Mouse (Mus musculus) urinary bladder, postnatal 4 days (tissue): ENCODE results near the gene Pex6.

Experiments used
- DNase-seq, 2 experiments: peaks; one replicate each; pipeline ENCODE4 v3.0.0; 2021 to 2022; ENCODE audit warnings: low spot score in 2 of 2

Gene Pex6

DNA sequence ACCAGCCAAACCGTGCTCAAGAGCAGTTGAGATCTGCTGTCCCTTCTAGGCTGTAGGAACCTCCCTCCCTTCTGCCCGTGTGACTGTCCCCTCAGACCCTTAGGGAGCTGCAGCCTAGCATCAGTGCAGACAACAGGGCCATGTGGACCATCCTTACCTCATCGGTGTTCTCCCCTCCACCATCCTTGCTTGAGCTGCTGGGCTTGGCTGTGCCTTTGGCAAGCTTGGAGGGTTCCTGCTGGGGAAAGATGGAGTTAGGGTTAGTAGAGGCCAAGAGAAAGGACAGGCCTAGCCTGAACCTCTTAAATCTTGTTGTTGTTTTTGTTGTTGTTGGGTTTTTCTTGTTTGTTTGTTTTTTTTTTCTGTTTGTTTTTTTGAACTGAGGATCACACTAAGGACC lies 11.4 kb upstream of the Pex6 start:
- DNase-seq: no peak

DNA sequence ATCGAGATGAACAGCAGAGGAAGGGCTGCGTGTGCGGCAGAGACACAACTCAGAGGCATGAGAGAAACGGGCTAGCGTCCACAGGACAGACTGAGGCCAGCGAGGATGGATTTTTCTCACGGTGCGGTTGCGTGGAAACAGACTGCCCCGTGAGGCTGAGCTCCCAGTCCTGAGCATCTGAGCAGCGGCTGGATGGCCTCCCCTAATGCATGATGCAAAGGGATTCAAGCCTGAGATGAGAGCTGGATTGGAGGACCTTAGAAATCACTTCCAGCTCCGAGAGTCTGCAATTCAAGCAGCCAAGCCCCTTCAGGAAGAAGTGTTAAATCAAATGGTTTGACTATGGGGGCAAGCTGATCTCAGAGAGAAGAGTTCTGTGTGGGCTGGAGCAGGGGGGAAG lies 9.8 kb upstream of the Pex6 start:
- no peak for DNase-seq

DNA sequence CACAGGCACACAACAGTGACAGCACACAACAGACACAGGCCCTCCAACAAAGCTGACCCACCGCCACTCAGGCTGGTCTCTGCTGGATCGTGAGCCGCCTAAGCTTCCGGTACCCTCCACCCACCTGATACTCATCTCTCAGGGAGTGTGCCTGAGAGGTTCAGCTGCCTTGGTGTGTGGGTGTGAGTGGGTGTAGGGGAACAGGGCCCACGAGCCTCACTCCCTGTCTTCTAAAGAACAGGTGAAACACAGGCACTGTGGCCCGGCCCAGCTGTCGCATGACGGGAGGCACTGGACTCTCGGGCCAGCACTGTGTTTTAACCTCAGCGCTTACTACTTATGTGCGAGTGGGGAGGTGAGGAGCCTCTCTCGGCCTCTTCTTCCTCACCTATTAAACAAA lies 9.2 kb upstream of the Pex6 start:
- DNase-seq: no peak

DNA sequence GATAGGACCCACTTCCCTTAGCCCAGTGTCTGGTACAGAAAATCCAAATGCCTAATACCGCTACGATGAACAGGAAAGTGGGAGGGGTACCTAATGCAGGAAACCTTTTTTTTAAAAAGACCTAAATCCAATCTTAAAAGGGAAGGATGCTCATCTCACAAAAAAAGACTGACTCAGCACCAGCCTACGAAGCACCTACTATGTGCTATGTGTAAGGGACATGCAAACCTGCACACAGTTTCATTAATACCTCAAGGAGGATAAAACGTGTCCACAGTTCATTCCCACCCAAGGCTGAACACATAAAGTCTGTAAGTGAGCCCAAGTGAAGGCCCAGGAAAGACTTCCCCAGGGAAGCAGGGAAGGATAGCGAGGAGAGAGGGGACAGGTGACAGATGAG lies 8.8 kb upstream of the Pex6 start:
- DNase-seq: no peak

DNA sequence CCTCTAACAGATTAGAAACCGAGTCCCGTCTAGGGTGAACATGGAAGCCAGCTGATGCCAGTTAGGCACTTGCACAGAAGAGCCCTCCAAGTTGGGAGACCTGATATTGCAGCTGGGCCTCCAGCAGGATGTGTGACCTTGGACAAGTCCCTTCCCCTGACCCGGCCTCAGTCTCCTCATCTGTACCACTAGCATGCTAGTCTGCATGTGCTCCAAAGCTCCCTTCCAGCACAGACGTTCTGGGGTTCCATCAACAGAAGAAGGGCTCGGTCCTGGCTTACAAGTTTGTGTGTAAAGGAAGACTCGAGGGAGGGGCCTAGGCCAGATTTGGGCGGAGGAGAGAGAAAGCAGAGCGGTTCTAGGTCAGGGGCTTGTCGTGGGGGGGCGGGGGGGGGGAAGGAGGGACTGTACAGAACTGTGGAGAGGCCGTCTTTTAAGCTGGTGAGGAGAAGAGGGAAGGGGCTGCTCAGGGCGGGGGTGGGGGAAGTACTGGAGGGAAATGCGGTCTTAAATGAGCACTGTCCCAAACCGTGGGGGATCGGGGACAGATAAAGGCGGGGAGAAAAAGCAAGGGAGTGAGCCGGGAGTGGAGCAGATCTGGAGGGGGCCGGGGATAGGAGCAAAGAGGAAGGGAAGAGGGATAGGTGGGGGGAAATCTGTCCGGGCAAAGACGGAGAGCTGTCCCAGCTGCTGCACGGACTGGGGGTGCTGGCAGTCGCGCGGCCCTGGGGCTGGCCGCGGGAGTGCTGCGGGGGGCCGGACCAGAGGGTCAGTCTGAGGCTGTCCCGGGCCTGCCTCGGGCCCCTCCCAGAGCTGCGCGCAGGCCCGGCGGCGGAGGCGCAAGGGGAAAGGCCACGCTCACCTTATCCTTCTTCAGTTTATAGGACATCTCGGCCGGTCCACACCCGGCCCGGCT lies 7.0 kb upstream of the Pex6 start:
- DNase-seq: no peak

DNA sequence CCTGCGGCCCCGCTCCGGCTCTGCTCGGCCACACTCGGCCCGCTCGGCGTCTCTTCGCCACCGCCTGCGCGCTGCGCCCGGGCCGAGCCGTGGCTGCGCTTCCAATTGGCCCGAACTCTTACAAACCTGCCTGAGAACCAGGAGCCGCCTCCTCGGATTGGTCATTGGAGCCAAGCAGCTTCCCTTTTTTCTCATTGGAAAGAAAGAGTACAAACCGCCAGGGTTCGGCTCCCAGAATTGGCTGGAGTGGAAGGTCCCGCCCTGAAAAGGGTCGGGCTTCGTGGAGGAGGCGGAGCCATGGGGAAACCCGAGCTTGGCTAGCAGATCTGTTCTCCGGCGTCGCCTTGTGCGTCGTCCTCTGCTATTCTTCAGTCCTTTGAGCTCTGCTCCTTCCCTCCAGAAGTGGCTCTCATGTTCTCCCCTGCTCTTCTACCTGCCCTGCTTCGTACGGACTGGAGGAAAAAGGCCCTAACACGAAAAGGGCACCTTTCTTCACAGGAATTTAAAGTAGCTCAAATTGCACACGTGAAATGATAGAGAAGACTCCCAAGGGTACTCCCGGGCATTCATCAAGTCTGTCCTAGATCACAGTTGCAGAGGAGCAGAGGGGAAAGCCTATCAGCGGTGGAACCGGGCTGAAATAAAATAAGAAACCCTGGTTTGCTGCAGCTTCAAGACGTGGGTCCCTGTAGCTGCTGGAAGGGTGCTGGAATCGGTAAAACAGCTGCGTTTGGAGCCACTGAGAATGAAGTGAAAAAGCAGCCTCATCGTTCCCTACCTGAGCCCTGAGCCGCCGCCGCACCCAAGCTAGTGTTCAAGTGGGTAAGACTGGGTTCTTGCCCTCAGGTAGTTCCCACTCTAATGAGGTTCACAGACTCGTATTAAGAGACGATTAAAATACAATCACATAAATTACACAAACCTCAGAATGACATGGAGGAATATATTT lies 6.1 kb upstream of the Pex6 start, which contains the start of gene Ppp2r5d:
Gene Ppp2r5d (minus strand): TSS at position 225 of the 949 bp plus-strand sequence.
- peak; percentile 95 for DNase-seq

DNA sequence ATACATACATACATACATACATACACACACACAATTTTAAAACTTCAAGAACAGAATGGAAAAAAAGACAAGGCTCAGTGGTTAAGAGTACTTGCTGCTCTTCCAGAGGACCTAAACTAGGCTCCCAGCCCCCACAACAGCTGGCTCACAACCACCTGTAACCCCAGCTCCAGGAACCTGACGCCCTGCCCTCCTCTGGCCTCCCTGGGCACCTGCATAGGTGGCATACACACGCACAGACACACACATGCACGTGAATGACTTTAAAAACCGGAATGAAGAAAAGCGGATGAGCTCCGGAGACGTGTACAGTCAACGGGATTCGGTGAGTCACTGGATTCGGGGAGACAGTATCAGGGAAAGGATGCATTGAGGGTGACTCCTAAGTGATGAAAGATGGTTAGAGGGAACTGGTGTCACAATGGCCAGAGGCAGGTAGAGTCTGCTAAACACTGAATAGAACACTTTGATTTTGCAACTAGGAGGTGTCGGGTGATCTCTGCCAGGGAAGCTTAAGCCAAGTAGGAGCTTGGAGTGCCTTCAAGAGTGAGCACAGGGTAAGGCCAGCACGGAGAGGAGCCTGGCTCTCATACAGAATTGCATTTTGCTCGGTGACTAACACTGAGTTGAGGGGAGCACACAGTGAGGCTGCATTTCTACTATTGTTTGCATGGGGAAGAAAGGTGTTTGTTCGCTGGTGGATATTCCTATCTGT lies 4.7 kb upstream of the Pex6 start:
- no peak for DNase-seq

DNA sequence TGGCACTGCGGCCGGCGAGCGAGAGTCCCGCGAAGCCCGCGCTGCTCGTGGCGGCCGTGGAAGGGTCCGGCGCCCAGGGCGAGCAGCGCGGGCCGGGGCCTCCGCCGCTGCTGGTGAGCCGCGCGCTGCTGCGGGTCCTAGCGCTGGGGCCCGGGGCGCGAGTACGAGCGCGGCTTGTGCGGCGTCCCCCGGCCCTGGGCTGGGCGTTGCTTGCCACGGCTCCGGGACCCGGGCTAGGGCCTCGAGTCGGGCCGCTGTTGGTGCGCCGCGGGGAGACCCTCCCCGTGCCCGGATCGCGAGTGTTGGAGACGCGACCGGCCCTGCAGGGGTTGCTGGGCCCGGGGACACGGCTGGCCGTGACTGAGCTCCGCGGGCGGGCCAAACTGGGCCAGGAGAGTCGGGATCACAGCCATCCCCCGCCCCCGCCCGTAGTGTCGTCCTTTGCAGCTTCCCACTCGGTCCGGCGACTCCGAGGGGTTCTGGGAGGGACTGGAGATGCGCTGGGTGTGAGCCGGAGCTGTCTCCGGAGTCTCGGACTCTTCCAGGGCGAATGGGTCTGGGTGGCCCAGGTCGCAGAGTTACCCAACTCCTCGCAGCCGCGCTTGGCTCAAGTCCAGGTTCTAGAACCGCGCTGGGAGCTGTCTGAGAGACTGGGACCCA lies 479 bp downstream of the Pex6 start:
- DNase-seq: peak; percentile 31 to 73

DNA sequence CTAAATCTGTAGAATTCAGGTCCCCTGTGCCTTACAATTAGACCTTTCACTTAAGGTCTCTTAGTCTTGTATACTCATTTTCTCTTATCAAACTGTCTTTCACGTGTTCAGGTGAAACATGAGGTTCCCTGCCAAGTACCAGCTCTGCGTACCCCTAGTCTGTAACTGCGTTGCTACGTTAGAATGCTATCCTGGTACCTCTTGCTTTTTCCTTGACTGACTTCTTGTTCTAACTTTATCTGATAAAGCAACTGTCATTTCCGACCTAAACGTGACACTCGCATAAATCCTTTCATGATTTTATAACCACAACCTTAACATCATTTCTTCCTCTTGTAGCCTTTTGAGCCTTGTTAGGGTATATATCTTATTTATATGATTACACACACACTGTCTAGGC lies 1.2 kb downstream of the Pex6 start:
- DNase-seq: no peak

DNA sequence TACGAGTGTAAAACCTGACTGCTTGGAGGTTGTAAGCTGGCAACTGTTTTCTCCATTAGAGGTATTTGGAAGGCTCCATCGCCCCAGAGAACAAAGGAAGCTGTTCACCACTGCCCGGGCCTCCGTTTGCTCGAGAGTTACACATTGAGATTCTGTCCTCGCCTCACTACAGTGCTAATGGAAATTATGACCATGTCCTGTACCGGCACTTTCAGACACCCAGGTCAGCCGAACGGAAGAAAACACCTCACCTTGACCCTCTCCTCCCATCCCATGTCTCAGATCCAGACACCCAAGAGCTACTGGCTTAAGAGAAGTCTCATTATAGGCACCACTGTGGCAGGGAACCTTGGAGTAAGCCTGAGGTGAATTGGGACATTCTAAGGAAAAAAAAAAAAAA lies 2.6 kb downstream of the Pex6 start:
- no peak for DNase-seq

DNA sequence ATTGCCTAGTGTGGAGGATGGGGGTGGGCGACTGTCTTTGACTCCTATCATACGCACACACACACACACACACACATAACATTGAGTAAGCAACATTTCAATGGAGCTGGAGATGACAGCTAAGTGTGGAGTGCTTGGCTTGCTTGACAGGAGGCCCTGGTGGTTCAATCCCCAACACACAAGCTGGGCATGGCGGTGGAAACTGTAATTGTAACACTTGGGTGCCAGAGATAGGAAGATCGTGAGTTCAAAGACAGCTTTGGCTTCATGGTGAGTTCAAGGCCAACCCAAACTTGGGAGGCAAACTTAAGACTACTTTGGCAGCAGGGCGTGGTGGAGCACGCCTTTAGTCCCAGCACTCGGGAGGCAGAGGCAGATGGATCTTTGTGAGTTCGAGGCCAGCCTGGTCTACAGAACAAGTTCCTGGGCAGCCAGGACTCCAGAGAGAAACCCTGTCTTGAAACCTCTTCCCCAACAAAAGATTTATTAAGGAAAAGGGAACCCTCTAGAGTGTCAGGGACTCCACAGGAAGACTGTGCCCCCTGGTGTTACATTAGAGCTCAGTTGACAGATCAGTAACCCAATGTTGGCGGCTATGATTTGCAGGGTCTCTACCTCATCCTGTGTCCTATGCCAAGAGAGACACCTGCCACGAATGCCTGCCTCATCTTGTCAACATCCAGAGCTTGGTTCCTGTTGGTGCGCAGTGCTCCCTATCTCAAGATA lies 3.7 kb downstream of the Pex6 start:
- DNase-seq: no peak

DNA sequence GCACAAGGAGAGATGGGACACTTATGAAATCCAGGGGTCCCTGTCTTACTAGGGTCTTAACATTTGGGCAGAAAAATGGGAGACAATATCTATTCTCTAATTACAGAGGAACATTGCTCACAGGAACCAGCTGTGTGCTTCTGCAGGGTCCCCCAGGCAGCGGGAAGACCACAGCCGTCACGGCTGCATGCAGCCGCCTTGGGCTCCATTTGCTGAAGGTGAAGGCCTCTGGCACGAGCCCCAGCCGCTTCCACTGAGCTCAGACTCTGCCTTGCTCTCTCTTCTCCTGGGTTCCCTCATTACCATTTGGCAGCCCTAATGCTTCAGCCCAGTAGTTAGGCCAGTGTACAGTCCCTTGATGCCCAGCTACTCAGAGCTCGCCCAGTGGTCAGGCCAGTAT lies 9.8 kb downstream of the Pex6 start:
- DNase-seq: no peak

DNA sequence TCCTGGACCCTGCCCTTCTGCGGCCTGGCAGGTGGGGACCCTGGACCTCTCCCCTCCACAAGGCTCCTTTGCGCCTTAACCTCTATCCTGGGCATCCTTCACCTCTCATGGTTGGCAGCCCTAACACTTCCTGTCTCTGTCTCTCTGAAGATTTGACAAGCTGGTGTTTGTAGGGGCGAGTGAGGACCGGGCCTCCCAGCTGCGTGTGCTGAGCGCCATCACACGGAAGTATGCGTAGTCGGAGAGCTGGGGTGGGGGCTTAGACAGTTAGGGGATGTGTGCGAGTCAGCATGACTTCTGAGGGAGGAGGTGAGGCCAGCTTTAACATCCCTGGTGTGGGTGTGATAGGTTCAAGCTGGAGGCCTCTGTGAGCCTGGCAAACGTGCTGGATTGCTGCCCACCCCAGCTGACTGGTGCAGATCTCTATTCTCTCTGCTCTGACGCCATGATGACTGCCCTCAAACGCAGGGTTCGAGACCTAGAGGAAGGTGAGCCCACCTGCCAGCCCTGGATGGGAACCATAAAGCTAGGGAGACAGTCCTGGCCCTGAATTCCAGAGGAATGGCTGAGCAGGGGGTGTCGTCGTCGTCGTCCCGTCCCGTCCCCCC lies 13.3 kb downstream of the Pex6 start:
- DNase-seq: no peak

DNA sequence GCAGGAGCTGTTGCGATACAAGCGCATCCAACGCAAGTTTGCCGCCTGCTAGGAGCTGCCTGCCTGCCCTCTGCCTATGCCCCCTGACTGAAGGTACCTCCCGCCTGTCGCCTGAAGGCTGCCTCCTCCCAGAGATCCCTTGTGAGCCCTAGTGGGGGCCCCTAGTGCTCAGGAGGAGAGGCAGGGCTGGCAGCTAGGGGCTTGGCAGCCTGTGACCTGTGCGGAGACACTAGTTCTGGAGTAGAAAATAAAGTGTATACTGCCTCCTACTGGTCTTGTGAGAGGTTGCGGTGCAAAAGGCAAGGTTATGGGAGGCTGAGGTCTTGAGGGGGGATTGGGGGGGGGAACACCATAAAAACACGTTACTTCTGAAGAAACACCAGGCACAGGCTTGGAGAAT lies 14.0 kb downstream of the Pex6 start:
- DNase-seq: no peak

DNA sequence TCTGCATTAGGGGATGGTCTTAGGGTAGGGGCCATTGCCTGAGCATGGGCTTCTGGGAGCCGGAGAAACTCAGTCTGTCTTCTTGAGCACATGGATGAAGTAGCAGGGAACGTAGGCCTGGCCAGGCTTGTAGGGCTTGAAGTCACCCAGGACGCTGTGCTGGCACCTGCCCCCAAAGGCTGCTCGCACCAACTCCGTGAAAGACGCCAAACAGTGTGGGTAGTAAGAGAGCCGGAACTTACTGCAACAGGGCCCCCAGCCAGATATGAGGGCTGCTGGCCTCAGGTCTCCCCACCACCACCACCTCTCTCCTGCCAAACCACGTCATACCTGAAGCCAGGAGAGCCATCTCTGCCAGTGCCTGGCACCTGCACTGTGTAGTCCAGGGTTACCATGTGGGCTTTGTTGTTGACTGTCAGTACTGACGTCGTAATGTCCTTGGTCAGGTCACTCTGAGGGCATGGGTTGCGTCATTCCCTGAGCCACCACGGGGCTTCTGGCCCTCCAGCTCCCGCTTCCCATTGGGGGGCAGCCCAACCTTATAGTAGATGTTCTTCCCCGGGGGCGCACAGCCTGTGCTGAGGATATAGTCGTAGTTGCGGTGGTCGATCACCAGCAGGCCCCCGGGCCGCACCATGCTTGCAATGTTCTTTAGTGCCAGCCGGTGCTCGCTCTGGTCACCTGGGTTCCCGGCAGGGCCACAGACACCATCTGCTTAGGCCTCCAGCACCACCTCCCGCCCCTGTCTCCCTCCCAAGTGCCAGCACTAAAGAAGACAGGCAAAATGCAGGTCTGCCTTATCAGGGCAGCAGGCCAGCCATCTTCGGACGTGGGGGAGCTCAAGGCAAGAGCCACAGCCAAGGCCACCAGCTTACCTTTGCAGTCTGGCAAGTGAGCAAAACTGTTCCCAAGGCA lies 14.7 kb downstream of the Pex6 start:
- no peak for DNase-seq

DNA sequence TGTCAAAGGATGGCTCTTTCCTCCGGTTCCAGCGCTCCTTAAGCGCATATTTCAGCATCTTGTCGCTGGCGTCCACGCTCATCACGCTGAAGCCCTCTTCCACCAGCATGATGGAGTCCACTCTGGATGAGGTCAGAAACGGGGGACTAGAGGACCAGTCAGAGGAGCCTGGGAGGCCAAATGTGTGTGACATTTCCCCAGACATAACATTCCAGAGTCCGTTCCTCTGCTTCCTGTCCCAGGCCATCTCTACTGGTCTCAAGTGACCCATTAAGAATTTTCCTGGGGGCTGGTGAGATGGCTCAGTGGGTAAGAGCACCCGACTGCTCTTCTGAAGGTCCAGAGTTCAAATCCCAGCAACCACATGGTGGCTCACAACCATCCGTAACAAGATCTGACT lies 16.0 kb downstream of the Pex6 start:
- DNase-seq: no peak

DNA sequence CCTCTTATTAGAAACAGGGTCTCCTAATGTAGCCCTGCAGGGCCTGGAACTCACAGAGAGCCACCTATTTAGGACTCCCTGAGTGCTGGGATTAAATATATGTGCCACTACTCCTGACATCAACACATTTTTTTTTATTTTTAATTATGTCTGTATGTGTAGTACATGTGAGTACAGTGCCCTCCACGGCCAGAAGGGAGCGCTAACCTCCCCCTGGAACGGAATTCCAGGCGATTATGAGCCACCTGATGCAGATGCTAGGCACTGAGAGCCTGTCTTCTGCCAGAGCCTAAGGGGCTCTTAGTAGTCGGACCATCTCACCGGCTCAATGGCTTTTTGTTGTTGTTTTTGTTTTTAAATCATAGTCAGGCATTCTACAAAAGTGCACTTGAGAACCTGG lies 16.8 kb downstream of the Pex6 start:
- DNase-seq: no peak

DNA sequence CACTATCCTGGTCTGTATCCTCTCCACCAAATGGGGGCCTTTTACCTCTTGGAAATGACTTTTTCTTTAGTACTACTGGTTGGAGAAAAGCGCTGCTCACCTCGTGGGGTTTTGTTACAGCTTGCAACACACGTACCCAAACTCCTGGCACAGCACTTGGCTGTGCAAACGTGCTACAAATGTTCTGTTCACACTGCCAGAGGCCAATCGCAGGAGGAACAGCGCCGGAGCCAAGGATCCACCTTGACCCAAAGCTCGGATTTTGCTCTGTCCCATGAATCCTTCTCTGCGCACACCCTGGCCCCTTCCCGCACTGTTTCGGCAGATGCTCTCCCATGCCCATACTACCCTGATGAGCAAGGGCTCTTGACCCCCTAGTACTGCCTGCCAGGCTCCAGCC lies 17.2 kb downstream of the Pex6 start:
- no peak for DNase-seq

DNA sequence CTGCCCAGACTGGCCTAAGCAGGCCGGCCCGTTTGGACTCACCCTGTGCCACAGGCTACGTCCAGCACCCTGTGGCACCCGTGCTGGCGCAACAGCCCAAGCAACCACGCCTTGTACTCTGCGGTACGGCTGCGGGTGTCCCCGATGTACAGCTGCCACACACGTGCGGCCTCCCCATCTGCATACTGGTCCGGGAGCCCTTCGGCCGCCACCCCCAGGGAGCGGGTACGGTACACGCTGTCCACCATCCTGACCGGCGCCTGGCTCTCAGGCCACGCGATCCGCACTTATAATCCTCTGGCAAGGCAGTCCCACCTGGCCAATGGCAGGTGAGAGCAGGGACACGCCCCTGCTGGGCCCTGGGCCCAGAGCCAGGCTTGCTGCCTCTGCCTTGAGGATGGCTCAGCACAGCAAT lies 17.6 kb downstream of the Pex6 start, which contains the start of gene Gnmt:
Gene Gnmt (minus strand): TSS at position 265 of the 415 bp plus-strand sequence.
- DNase-seq: no peak
